Mouse (Mus musculus): ENCODE measurements around the gene Slc8a1. TPM values are rescaled to one million over a fixed set of nuclear protein-coding genes. Genes with fewer than 3 reads are reported as not detected.

Slc8a1 gene
- total RNA-seq, 1 experiment from 2014 or later: 5.5 TPM

DNA sequence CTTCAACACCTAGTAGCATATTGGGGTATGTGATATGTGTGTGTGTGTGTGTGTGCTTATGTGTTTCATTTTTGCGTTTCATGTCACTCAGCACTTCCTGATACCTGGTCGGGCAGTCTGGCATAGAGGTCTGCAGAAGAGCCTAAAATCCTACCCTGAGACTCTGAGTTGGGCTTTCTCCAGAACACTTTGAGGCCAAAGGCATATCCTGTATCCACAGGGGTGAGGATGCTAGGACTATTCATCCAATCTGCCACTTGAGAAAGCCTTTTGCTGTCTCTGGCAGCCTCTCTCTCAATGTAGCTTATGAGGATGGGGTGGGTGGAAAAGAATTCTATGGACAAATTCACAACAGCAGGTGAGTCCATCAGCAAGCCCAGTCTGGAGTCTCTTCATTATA, 234.1 kb downstream of the Slc8a1 start:
- DNase-seq: no peak

DNA sequence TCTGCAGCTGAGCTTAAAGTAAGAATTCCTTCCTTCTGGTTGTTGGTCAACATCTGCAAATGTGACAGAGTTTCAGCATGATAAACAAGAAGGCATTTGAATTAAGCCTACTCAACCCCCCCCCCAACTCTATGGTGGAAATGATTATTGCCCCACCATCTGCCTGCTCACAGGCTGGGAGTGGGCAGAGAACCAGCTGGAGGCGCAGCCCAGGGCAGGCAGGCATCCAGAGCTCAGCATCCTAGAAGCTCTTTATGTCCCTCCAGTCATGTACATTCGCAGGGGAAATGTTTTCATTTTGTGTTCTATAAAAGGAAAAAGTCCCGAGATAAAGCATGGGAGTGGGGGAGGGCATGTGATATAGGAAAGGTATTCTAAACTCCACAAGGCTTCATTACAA, 235.4 kb downstream of the Slc8a1 start:
- no peak for DNase-seq

DNA sequence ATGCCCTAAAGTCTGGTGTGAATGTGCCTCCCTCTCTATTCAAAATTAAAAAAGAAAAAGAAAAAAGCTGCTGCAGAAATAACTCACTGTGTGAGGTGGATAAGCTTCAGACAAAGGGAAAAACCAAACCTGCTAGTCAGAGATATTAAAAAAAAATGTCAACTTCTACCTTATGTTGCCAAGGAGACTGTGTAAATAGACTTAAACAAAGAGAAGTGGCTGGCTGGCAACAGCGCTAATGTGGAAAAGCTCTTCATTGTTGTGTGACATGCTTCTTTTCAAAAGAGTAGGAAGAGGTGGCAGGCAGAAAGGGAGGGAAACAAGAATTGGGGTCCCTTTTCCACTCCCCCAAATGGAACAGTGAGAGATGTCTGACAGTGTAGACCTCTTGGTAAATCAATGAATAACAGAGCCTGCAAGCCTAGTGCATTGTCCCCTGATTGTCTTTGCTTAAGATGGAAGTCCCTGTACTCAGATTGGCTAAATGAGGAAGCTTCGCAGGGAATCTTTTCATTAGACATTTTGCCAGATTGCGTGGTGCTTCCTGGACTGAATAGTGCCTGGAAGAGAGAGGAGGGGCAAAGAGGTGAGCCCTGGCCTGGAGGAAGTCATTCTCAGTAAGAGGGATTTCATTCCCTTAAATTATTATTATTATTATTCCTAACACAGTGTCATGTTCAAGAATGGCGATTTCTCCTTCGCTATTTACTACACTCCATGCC, 237.3 kb downstream of the Slc8a1 start:
- no peak for DNase-seq

DNA sequence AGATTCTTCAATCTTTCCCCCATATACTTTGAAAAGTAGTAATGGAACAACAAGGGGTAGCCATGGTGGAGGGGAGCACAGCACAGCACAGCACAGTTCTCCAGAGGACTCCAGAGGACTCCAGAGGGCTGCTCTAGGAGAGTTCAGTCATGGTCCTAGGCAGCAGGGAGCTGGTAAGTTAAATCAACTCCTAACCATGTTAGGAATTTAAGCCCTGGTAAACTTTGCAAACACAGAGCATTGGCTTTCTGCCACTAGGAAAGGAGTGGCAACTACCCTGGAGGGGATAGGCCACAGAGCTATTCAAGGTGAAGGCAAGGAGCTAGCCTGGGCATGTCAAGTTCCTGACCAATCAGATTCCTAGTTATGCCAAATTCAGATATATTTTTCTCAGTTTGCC, 240.3 kb downstream of the Slc8a1 start:
- DNase-seq: no peak

DNA sequence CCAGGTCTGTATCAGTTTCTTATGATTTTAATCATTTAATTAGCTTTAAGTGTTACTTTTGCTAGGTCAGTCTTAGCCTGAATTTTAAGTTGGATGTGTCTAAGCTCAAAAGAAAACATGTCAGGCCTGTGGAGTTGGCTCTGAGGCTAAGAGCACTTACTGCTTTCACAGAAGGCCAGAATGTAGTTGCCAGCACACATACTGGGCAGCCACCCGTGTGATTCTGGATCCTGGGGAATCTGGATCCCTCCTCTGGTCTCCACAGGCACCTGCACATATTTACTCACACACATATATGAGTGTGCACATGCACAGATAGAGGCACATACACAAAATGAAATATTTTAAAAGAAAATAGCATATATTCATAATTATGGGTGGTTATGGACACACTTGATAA, 241.6 kb downstream of the Slc8a1 start:
- DNase-seq: no peak

DNA sequence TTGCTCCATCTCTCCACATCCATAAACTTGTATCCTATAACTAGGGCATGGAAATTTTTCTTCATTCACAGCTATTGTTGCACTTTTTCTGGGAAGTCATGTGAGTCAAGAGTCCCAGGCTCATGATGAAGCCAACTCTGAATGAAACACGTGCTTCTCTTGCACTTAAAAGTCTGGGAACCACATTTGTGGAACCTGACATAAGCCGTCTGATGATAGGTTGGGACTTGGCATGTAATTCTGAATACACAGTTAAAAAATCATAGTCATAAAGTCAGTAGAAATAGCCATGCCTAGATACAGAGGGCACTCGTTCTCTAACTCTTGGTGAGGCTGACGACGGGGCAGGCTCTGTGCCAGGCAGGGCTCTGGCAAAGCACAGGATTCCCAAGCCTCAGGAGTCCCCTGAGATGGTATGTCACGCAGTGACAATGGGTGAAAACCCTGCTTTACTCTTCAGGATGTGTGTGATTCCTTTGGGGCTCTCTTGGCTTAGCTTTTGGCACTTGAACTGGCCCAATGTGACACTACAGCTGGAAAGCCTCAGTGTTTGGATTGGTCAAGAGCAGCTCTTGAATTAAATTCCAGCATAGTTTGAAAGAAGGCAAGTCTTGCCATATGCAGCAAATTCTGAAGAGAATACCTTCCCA, 245.8 kb downstream of the Slc8a1 start:
- DNase-seq: no peak

DNA sequence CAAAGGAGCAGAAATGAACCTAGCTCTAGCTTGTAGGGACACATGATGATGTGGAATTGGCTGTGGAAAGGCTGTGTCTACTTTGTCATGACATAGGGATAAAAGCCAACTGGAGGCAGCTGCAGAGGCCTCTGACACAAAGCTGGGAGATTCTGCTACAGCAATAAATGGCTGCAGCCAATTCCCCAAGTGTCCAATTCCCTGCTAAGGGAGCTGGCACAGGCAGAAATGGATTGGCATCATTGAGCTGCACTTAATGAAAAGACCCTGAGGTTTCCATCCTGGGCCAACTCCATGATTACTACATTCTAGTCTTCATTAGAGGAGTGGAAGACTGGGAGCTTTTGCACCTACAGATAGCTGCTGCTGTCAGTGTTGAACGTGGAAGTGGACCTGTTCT, 251.8 kb downstream of the Slc8a1 start:
- no peak for DNase-seq

DNA sequence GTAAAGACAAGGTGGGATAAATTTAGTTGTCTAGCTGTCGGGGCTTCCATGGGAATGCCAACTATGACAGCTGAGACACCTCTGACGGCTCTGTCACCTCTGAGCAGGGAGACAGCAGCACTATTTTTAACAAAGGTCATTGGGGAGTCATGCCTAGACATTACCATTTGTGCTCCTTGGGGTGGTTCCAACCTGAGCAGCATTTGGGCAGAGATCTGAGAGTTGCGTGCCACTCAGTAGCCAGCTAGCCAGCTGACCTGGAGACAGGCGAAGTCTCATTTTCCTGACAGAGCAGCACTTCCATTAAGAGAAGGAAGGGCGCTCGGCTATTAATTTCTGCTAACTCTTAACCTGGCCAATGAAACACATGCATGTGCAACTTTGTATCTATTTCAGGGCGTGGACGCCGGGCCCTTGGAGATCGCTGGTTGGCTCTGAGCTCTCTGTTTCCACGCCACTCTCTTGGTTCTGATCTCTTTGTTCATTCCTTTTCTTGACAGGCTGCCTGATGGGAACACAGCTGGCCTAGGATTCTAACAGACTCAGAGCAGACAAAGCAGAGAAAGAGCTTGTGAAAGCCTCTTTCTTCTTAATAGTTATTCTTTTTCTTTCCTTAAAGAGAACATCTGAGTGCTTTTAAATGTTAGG, 256.2 kb downstream of the Slc8a1 start:
- peak; percentile 17 for DNase-seq

DNA sequence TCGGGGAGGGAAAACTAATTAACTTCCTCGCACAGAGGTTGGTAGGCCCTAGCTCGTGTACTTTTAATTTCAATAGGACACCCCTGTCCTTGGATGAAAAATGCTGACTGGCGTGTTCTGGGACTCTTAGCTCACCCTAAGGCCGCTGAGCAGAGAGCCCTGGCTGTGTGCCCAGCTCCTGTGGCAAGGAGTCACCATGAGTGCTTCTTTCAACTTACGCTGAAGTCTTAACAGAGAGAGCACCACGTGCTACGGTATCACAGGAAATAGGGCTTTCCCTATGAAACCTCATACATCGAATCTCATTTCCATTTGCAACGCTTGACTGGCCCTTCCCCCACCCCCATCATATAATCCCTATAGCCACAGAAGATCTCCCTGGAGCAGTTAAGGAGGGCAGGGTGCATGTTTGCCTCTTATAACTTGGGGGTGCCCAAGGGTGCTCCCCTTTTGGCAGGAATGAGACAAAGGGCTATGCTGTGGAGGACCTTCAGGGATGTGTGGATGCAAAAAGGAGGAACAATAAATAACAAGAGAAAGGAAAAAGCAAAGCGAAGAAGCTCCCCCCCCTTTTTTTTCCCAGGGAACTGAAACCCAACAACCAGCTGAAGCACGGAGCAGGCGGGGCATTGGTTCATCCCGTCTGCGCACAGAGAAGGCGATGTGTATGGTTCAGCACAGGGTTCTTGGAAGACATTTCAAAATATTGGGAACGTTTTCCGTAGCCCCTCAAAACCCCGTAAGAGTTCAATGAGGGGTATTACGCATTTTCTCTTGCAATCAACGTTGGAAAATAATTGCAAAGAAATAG, 257.6 kb downstream of the Slc8a1 start:
- DNase-seq: peak; percentile 92

DNA sequence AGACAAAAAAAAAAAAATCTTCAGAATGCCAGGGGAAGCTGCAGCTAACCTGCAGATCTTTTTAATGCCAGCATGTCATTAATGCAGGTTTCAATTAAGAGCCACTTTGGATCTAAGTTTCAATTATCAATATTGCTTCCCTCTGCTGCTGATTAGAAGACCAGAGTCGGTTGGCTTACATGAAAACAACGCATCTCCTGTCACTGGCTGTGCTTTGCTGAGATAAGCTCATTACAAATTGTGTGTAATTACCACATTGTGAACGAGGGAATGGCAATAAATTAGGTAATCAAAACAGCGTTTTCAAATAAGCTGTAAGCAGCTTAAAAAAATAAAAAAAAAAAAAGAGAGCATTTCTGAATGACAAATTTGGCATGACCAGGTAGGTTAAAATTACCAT, 258.4 kb downstream of the Slc8a1 start:
- DNase-seq: no peak

DNA sequence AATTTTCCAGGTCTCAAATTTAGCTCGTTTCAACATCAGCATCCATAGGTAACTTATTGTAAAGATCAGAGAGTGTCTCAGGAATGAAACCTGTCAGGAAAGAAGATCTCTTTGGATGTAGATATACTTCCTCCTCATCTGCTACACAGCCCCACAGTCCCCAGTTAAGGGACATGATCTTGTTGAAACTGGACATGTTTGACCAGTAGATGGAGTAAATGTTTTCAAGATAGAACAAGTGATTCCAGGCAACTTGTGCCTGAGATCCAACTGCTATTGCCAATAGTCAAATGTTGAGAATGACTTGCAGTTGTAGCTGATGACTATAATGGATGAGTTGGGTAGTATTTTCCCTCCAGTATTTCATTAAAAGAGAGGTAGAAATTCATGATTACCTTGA, 260.8 kb downstream of the Slc8a1 start:
- no peak for DNase-seq

DNA sequence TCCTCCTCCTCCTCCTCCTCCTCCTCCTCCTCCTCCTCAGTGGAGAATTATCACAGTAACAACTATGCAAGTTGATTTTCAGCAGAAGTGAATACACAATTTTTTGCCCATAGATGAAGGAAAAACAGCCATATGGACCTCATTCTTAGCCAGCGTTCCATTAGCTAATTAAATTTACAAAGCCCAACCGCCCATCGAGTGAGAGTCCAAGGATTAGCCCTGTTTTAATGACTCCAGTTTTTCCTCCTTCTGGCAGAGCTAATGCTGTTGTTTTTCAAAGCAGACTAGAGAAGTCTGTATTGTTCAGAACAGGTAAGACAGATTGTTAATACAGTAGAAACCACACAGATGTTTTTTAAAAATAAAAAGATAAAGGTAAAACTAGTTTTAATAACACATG, 264.8 kb downstream of the Slc8a1 start:
- no peak for DNase-seq

DNA sequence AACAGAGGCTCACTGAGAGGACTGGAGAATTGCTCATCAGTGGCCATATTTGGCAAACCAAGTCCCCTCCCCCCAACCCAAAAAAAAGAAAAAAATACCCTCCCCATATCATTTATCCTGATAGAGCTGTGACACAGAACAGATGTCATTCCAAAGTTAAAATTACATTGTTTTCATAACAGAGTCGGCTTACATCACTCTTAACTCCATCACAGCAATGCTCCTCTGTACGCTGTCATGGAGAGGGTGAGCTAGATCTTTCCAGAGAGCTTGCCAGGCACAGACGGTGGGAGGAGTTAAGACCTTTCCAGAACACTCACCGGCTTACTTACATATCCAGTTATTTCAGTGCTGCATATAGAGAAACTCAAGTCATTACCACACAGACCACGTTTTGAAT, 269.2 kb downstream of the Slc8a1 start:
- DNase-seq: no peak

DNA sequence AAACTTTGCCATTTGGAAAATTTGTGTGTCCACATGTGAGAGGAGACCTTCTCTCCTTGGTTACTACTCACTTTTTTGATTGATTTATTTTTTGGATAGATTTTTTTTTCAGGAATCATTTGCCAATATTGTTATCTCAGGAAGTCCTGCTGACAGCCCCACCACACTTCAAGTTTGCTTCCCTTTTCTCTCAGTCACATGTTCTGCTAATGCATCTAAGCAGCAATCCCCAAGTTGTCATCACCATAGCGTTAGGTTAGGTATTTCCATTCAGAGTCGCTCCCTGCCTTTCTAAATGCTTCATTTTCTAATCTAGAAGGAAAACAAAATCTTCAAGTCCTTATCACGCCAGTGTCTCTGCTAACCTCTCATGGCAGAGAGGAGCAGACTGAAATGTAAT, 278.8 kb downstream of the Slc8a1 start:
- no peak for DNase-seq

DNA sequence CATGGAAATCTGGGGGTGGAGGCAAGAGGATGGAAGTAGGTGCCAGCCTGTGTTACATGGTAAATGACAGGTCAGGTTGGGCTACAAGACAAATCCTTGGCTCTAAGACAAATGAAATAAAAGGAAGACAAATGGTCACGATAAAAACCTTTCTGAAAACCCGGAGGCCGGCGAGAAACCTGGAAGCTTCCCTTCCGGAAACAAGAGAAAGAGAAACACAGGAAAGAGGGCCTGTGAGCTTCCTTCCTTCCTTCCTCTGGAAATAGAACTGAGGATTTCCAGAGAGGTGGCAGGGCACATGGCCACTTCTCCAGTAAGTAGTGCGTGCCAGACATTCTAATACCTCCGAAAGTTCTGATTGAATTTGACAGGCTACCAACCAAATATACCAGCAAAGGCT, 282.2 kb downstream of the Slc8a1 start:
- DNase-seq: no peak

DNA sequence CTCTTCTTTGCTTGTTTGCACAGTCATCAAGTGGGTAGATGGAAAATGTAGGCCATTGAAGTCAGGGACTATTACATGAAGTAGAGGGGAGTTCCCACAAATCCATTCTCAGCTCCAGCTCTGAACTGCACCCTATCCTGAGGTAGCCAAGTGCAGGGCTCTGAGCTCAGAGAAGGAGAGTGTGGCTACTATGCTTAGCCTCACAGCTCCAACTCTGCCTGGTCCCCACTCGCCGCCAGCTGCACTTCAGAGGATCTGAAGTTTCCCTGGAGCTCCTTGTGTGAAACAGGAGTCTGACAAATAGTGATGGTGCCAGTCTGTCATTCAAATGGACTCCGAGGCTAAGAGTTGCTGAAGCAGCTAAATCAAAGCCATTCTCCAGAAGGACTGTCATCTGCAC, 282.9 kb downstream of the Slc8a1 start:
- no peak for DNase-seq

DNA sequence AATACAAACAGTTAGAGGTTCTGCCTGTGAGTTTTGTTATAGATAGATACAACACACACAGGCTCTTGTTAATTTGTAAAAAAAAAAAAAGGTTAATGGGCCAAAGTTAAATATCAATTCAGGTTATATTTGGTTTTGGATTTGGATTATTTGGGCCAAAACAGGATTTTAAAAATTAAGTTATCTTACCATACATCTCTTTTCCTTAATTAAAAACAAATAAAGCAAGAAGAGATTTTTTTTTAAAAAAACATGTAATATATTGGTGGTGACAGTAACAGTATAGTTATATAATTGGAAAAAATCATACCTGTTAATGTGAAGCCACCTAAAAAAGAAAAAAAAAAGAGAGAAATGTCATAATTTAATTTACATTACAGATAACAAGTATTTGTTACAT, 296.7 kb downstream of the Slc8a1 start, which contains the start of gene Gm11096:
Gene Gm11096, plus strand, starts transcription at position 301 of the 400 bp plus-strand sequence.
- no peak for DNase-seq

DNA sequence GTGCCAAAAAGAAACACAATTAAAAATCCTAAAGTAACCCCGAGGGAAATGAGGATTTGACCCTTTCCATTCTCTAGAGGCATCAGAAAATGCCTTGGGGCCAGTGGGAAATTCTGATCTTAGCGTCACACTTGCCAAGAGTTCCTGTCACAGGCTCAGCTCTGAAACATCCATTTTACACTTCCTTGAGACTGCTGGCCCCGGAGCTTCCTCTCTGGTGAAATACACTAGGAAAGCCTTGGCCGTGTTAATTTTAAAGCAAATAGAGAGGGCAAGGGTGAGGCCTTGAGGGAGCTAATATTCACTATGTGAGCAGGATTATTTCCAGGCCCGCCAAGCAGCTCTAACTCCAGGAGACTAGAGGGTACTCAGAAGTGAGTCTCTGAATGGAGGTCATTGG, 305.0 kb downstream of the Slc8a1 start:
- no peak for DNase-seq

DNA sequence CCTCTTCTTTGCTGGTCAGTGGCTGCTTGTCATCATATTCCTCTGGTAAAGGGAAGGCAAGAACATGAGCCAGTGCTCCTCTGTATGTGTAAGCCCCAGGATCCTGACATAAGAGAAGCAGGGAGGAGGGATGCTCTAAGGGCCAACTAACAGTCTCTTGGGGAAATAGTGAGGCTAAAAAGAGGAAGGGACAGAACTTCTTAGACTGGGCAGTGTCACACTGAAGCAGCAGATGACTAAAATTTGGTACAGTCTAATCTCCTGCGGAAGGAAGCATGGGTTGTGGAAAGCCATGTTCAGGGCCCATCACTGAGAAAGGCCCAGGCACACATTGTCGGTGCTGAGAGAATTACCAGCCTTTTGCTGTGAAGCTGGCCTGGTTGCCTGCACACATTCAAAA, 305.4 kb downstream of the Slc8a1 start:
- DNase-seq: no peak

DNA sequence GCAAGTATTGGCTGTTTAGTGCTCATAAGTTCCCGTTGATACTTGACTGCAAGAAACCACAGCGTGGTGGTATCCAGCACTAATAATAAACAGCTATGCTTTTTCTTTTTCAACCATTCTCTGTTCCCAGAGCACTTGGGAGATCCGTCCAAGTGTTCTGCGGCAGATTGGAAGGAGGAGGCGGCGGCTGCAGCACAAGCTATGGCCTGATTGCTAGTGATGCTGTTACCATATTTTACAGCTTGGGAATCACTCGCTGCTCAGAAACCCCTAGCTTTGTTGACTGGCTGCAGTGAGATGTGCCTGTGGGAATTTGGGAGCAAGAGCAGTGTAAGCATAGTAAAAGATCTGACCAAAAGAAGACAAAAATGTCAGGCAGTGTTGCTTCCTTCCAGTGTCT, 310.9 kb downstream of the Slc8a1 start:
- DNase-seq: no peak

DNA sequence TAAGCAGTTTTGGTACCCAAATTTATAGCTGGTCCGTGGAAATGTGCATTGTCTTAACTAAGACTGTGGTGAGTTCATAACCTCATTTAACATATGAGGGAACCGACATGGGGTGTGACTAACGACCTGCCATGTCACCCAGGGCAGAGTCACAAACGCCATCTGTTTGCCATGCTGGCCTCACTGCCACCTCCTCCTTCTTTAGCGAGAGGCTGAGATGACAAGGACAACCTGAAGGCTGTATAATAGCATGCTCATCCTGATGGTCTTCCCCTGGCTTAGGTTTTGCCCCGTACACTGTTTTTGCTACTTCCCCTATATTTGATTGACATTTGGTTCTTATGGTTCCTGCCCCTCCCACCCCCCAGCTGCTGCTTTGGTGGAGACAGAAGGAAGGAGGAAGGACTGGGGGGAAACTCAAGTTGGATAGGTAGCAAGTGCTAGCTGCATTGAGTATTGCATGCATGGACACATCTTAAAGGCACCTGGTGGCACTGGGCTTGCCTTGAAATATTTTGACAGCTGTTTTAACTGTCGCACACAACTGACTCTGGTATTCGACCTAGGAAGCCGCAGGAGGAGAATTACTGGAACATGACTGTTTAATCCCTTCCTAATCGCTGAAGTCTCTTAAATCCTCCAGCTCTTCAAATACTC, 313.8 kb downstream of the Slc8a1 start:
- no peak for DNase-seq

DNA sequence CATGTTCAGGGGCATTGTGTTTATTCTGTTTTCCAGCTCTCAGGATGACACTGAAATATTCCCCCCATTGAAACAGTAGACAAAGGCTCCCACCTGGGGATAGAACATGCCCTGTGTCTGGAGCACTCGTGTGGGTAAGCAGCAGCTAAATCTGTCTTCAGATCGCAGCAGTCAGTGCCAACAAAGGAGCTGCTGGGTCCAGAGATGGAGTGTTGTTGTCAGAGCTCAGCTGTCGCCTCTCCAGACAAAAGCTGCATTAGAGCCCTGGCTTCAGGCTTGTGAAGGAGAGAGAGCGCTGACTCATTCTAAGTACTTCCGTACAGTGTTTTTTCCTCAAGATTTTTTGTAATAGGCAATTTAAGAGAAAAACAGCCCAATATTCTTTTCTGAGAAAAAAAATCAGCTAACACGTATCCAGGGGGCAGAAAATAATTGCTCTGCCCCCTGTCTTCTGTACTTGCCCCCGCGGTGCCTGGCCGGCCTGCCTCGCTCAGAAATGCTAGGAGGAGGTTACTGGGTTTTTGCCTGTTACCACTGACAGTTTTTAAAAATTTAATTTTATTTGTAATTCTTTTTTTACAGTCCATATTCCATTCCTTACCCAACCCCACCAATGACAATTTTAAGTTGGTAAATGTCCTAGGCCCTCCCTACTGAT, 318.2 kb downstream of the Slc8a1 start:
- DNase-seq: no peak

All from adrenal gland, postnatal 25 days (tissue).